Mouse (Mus musculus) hindbrain, embryonic 11.5 days (tissue): ENCODE results near the gene Casp6. TPM values are rescaled to one million over a fixed set of nuclear protein-coding genes. Genes with fewer than 3 reads are reported as not detected.
A peak's percentile ranks its signal among the peaks of the same experiment; 100 is the strongest.

Experiments
- ATAC-seq: fragments of 200-750 bp; cut with Nextera tagmentation; 2 replicates; pipeline ENCODE4 v1.8.0; 2017; ENCODE audit warnings: mild to moderate bottlenecking, moderate TSS enrichment, moderate library complexity; ENCODE audit not compliant: low FRiP score
- DNase-seq: peaks from one replicate; pipeline ENCODE4 v3.0.0-alpha.2; 2015; ENCODE audit warnings: low spot score
- H3K27ac ChIP-seq: fragments of 300-500 bp; sonication (generic); 2 replicates; pipeline ENCODE4 v1.5.1; 2014; ENCODE audit warnings: mild to moderate bottlenecking, low read depth, low read length
- H3K27me3 ChIP-seq: fragments of 300-500 bp; sonication (generic); 2 replicates; pipeline ENCODE4 v1.6.1; 2014; ENCODE audit warnings: mild to moderate bottlenecking, low read length, moderate library complexity, mixed read lengths; ENCODE audit not compliant: control insufficient read depth, insufficient read depth
- H3K36me3 ChIP-seq: fragments of 300-500 bp; sonication (generic); 2 replicates; pipeline ENCODE4 v1.6.1; 2014; ENCODE audit warnings: mild to moderate bottlenecking, low read length, moderate library complexity, mixed read lengths; ENCODE audit not compliant: control insufficient read depth, insufficient read depth
- H3K4me1 ChIP-seq: fragments of 300-500 bp; sonication (generic); replicated peaks from 2 replicates; pipeline ENCODE4 v1.6.1; 2014; ENCODE audit warnings: low read length, mixed read lengths; ENCODE audit not compliant: control insufficient read depth, insufficient read depth
- H3K4me2 ChIP-seq: fragments of 300-500 bp; sonication (generic); replicated peaks from 2 replicates; pipeline ENCODE4 v1.6.1; 2014; ENCODE audit warnings: mild to moderate bottlenecking, low read depth, low read length
- H3K4me3 ChIP-seq: fragments of 300-500 bp; sonication (generic); 2 replicates; pipeline ENCODE4 v1.5.1; 2014; ENCODE audit warnings: low read depth, low read length
- H3K9ac ChIP-seq: fragments of 300-500 bp; sonication (generic); 2 replicates; pipeline ENCODE4 v1.6.1; 2014; ENCODE audit warnings: low read depth, low read length
- H3K9me3 ChIP-seq: fragments of 300-500 bp; sonication (generic); 2 replicates; pipeline ENCODE4 v1.6.1; 2016; ENCODE audit warnings: low read length; ENCODE audit not compliant: control insufficient read depth
- WGBS: fragments of 180-500 bp; shearing (Covaris S2); extraction: QIAGEN DNeasy Blood & Tissue Kit; methylation state at CpG from one replicate; pipeline ENCODE4 v1.1.7; 2014; 5-methylcytosine and 5-hydroxymethylcytosine counted together
- polyA plus RNA-seq: library from polyadenylated mRNA; unstranded; fragments of >200 nt; fragmentation: Nextera tagmentation; extraction: Ambion mirVana; gene quantifications from 2 replicates; pipeline ENCODE4 v1.2.1, GENCODE M21; 2014

Casp6 gene
- polyA plus RNA-seq, 1 experiment from 2014 or later, result 67.4 TPM

DNA sequence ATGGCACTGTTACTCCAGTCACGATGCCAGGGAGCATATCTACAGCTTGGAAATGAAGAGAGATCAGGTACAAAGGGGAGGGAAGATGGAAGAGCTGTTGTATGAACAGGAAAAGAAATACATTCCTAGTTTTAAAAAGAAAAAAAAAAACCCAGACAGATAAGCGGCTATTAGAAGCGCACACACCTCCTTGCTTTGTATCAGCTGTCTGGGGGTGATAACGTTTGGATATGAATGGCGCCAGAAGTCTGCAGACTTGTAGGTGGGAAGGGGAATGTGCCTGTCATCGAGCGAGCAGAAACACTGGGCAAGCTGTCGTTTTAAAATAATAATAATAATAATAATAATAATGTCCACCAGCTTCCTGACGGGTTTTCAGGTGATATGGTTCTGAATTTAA lies 15.6 kb upstream of the Casp6 start:
- no peaks in the 10 kb centered on the region for H3K36me3 ChIP-seq
- no peak overlapping the region for H3K27ac ChIP-seq
- H3K4me1 ChIP-seq, result no peaks in the 10 kb centered on the region
- H3K9me3 ChIP-seq, result no peaks in the 10 kb centered on the region
- DNase-seq (no peak), ATAC-seq (no peak)
- no peak overlapping the region for H3K4me3 ChIP-seq
- H3K27me3 ChIP-seq, result no peaks in the 10 kb centered on the region
- no peak overlapping the region for H3K9ac ChIP-seq
- WGBS, result 91% methylated on average over 9 of the region's 9 CpGs
- no peak overlapping the region for H3K4me2 ChIP-seq

DNA sequence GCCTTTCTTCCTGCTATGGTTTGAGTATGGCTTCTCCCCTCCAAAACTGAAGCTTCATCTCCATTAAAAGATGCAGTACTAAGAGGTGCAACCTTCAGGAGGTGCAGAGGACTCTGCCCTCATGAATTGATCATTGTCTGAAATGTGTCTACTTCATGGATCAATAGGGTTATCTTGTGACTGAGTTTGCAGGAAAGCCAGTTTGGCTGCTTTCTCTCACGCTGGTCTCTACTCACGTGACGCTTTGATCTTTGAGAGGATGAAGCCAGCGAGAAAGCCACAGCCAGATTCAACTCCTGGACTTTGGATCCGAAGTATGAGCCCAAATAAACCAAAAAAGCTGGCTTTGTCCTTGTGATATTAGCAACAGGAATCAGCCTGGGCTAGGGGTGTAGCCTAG lies 14.8 kb upstream of the Casp6 start:
- Histone ChIP-seq H3K4me3 (no peak overlapping the region), H3K9ac (no peak overlapping the region), H3K36me3 (no peaks in the 10 kb centered on the region), H3K4me1 (no peaks in the 10 kb centered on the region), H3K27ac (no peak overlapping the region), H3K4me2 (no peak overlapping the region), H3K9me3 (no peaks in the 10 kb centered on the region), H3K27me3 (no peaks in the 10 kb centered on the region)
- whole genome bisulfite sequencing, result 83% methylated on average over 5 of the region's 5 CpGs
- ATAC-seq, result no peak
- no peak for DNase-seq

DNA sequence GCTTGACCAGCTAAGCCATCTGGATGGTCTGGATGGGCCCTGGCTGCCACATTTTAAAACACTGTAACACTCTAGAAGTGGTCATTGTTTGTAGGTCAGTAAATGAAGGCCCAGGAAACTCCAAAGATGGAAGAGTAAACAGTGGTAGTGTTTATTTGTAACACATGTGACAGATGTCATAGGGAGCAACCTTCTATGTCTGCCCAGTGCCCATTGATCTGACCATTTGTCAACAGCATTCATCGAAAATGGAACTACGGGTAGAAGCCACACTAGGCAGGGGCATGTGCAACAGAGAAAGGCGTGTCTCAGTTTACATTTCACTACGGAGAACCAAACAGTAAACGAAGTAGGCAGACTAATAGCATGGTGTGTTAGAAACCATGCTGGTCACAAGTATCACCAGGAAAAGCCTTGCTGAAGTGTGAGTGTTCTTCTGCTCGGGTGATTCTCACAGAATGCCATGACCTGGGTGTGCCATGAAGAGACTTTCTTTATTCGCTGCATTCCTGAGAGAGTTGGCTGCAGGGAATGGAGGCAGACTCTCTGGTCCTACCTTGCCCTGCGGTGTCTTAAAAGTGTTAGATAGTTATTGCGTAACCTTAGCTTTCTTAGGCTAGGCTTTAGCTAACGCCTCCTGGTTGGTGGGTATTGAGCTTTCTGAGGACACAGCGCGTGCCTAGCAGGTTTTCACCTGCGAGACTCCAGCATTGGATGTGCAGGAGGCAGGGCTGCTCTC lies 13.3 kb upstream of the Casp6 start:
- no peak overlapping the region for H3K4me3 ChIP-seq
- H3K4me2 ChIP-seq, result no peak overlapping the region
- no peak overlapping the region for H3K27ac ChIP-seq
- no peaks in the 10 kb centered on the region for H3K9me3 ChIP-seq
- 90% methylated on average over 13 of the region's 13 CpGs for WGBS
- no peaks in the 10 kb centered on the region for H3K27me3 ChIP-seq
- DNase-seq (no peak), ATAC-seq (no peak)
- H3K4me1 ChIP-seq, result no peaks in the 10 kb centered on the region
- no peaks in the 10 kb centered on the region for H3K36me3 ChIP-seq
- H3K9ac ChIP-seq, result no peak overlapping the region

DNA sequence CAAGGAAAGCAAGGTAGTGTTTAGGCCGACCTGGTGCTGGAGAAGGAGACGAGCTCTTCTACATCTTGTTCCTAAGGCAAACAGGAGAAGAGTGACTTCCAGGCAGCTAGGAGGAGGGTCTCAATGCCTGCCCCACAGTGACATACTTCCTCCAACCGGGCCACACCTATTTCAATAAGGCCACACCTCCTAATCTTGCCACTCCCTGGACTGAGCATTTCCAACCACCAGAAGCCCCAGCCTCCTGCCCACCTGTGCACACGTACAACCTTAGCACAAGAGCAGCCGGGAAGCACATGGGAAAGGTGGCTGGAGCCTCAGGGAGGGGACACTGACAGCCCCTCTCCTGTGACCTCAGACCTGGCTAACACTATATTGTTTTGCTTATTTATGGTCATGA lies 9.2 kb upstream of the Casp6 start:
- no peak overlapping the region for H3K9ac ChIP-seq
- no peaks in the 10 kb centered on the region for H3K36me3 ChIP-seq
- no peaks in the 10 kb centered on the region for H3K9me3 ChIP-seq
- no peak for DNase-seq
- ATAC-seq, result no peak
- H3K4me2 ChIP-seq, result no peak overlapping the region
- H3K4me1 ChIP-seq, result no peaks in the 10 kb centered on the region
- H3K4me3 ChIP-seq, result no peak overlapping the region
- H3K27me3 ChIP-seq, result no peaks in the 10 kb centered on the region
- WGBS, result 86% methylated on average over 5 of the region's 5 CpGs
- H3K27ac ChIP-seq, result no peak overlapping the region

DNA sequence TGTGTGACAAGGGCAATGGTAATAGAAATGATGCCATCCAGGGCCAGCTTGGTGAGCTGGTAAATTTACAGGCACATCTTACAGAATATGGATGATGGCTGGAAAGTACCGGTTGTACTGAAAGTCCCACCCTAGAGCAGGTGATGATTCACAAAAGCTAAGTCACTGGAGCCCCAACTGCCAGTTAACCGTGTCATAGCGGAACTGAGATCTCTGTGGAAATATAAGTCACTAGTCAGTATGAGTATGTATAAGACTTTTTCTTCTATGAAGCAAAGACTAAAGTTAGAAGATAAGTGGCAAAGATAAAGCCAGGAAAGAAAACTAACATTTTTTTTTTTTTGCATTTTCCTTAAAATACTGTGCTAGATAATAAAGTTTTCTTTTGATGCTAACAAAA lies 8.1 kb upstream of the Casp6 start:
- H3K4me3 ChIP-seq, result no peak overlapping the region
- no peaks in the 10 kb centered on the region for H3K9me3 ChIP-seq
- no peak for ATAC-seq
- H3K27ac ChIP-seq, result no peak overlapping the region
- no peak for DNase-seq
- no peak overlapping the region for H3K4me2 ChIP-seq
- H3K9ac ChIP-seq, result no peak overlapping the region
- H3K4me1 ChIP-seq, result no peaks in the 10 kb centered on the region
- H3K36me3 ChIP-seq, result no peaks in the 10 kb centered on the region
- H3K27me3 ChIP-seq, result no peaks in the 10 kb centered on the region
- WGBS, result 92% methylated on average over 3 of the region's 3 CpGs

DNA sequence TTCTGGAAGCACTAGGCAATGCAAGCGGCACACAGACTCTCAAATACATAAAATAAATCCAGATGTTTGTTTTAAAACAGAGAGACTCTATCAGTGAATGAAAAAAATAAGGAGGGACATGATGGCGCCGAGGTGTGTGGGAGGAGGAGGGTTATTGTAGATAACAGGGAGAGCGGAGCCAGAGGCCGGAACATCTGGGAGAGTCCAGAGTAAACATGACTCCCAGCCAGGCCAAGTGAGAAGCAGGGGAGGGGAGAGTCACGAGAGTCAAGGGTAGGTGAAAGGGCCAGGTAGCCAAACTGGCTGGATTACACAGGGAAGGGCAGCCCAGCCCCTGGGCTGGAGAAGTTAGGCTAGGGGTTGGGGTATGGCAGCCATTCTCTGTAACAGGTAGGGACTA lies 4.6 kb upstream of the Casp6 start:
- Histone ChIP-seq H3K9me3 (no peaks in the 10 kb centered on the region), H3K27ac (no peak overlapping the region), H3K4me2 (no peak overlapping the region), H3K27me3 (no peaks in the 10 kb centered on the region), H3K36me3 (no peaks in the 10 kb centered on the region), H3K4me1 (no peaks in the 10 kb centered on the region), H3K9ac (no peak overlapping the region), H3K4me3 (no peak overlapping the region)
- no peak for ATAC-seq
- no peak for DNase-seq
- WGBS, result 84% methylated on average over 6 of the region's 6 CpGs

DNA sequence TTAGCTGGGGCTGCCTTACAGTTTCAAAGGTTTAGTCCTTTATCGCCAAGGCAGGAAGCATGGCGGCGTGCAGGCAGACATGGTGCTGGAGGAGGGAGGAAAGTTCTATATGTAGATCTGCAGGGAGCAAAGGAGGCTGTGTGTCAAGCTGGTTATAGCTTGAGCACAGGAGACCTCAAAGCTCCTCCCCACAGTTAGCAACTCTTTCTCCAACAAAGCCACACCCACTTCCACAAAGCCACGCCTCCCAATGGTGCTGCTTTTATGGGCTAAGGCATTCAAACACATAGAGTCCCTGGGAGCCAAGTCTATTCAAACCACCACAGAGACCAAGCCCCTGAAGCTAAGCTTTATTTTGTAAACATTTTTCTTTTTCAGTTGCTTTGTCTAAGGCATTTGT lies 2.3 kb upstream of the Casp6 start:
- 60% methylated on average over 4 of the region's 4 CpGs for WGBS
- Histone ChIP-seq H3K4me2 (no peak overlapping the region), H3K4me1 (no peaks in the 10 kb centered on the region), H3K36me3 (no peaks in the 10 kb centered on the region), H3K9me3 (no peaks in the 10 kb centered on the region), H3K9ac (no peak overlapping the region), H3K4me3 (no peak overlapping the region), H3K27me3 (no peaks in the 10 kb centered on the region), H3K27ac (no peak overlapping the region)
- no peak for ATAC-seq
- DNase-seq, result peak; percentile 22

DNA sequence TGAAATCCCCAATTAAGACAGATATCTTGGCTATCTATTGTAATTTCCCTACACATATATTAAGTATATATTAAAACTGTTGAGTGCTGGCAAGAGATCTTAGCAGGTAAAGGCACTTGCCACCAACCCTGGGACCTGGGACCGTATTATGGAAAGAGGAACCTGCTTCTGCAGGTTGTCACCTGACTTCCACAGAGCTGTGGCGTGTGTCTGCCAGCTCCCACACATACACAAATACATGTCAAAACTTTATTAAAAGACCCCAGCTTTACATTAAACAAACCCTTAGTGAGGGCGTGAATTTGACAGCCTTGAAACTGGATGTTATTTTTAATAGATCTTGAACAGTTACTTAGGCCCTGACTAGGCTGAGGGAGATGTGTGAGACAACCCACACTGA lies 2.1 kb downstream of the Casp6 start:
- Histone ChIP-seq H3K9me3 (no peaks in the 10 kb centered on the region), H3K4me1 (no peaks in the 10 kb centered on the region), H3K9ac (no peak overlapping the region), H3K36me3 (no peaks in the 10 kb centered on the region), H3K4me3 (no peak overlapping the region), H3K4me2 (no peak overlapping the region), H3K27ac (no peak overlapping the region), H3K27me3 (no peaks in the 10 kb centered on the region)
- ATAC-seq (no peak), DNase-seq (no peak)
- WGBS, result 96% methylated on average over 3 of the region's 3 CpGs

DNA sequence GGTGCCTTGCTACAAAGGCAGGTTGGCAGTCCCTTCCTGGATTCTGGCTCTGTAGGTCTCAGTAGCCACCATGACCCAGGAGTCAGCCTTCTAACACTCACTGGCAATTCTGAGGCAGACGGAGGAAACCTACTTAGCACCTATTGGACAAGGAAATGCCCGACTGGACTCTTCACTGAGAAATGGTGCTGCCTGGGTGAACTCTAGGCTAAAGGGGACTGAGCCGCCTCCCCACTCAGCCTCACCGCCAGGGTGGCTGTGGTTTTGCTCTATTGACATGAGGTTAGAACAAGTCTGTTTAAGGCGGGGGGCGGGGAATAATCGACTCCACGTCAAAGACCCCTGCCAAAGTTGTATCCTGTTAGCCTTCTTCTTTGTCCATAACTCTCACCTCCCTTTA lies 2.6 kb downstream of the Casp6 start:
- H3K27me3 ChIP-seq, result no peaks in the 10 kb centered on the region
- no peak overlapping the region for H3K9ac ChIP-seq

More for the DNA sequence above, 2.6 kb downstream of the Casp6 start:
- DNase-seq, result no peak
- Histone ChIP-seq H3K4me3 (no peak overlapping the region), H3K27ac (no peak overlapping the region), H3K36me3 (no peaks in the 10 kb centered on the region), H3K4me2 (no peak overlapping the region), H3K9me3 (no peaks in the 10 kb centered on the region), H3K4me1 (no peaks in the 10 kb centered on the region)
- ATAC-seq, result no peak
- 90% methylated on average over 8 of the region's 8 CpGs for WGBS
